ENCODE assay signal across 13 mouse cellular contexts in genomic region chr10:96519411-96519810, GRCm38 (mm10).
"Had no signal": no experiment of that assay in that cellular context is flagged by ENCODE, and none has a peak within 500 bp of the region (broad histone marks: within the 10 kb centered on the region; RNA-seq: fewer than 3 reads in every experiment).

No protein-coding gene starts in this region.

- H3K4me1 ChIP-seq: liver, embryonic 13.5 days had no signal

- H3K4me2 ChIP-seq: limb, embryonic 13.5 days; liver, embryonic 13.5 days; midbrain, embryonic 11.5 days had no signal

- DNase-seq: kidney, postnatal 25 days; left cerebral cortex, postnatal 4 days; liver, embryonic 13.5 days; lung, adult 2 months; lung, postnatal 14 days; lung, postnatal 4 days; midbrain, embryonic 14.5 days; thymus, adult 18-20 months; thymus, postnatal 36 days had no signal

- H3K4me3 ChIP-seq: layer of hippocampus, adult 2 months; limb, embryonic 13.5 days; liver, embryonic 13.5 days had no signal

- H3K36me3 ChIP-seq: limb, embryonic 13.5 days; liver, embryonic 13.5 days had no signal

- H3K27ac ChIP-seq: kidney, postnatal 0 days; layer of hippocampus, adult 2 months; limb, embryonic 13.5 days; liver, embryonic 13.5 days had no signal

- H3K9me3 ChIP-seq: limb, embryonic 13.5 days; liver, embryonic 13.5 days had no signal

- H3K27me3 ChIP-seq: limb, embryonic 13.5 days; liver, embryonic 13.5 days had no signal

- H3K9ac ChIP-seq: limb, embryonic 13.5 days; liver, embryonic 13.5 days had no signal
